Mouse (Mus musculus): ENCODE measurements around the gene Defb46. TPM values are rescaled to one million over a fixed set of nuclear protein-coding genes. Genes with fewer than 3 reads are reported as not detected.

The Defb46 gene
- polyA plus RNA-seq (2016; fragmentation: Nextera tagmentation; extraction: Ambion mirVana): not detected in 2 replicates

DNA sequence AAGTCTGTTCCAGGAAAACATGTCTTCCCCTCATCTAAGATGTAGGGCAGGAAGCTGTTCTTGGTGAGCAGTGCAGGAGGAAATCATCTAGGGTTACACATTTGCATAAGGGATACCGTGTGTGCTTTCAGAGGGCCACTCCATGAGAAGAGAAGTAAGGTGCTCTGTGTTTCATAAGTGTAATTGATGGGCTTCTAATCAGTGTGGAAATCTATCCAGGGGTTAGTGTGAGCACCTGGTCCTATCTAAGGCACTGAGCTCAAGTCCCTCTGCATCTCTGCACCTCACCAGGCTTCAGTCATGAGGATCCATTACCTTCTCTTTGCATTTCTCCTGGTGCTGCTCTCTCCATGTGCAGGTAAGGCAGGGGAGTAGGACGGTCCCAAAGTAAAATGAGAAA lies at the start of gene Defb46:
Gene Defb46 (plus strand): TSS at position 301 of the 400 bp plus-strand sequence.
- H3K4me3 ChIP-seq: no peak within 1 kb of the TSS
- H3K9ac ChIP-seq: no peak within 1 kb of the TSS
- ATAC-seq (ENCODE audit: low FRiP score): no peak
- no peak within 1 kb of the TSS for H3K4me2 ChIP-seq (replicated peaks)
- H3K27ac ChIP-seq: no peak within 1 kb of the TSS
- 78% methylated on average over 2 of the region's 2 CpGs for WGBS
- no peaks in the 10 kb centered on the region for H3K27me3 ChIP-seq
- H3K9me3 ChIP-seq (replicated peaks): peaks cover 4% of the 10 kb centered on the region; the same call in 1 of the 2 replicates
- no peaks in the 10 kb centered on the region for H3K36me3 ChIP-seq
- H3K4me1 ChIP-seq: no peaks in the 10 kb centered on the region

DNA sequence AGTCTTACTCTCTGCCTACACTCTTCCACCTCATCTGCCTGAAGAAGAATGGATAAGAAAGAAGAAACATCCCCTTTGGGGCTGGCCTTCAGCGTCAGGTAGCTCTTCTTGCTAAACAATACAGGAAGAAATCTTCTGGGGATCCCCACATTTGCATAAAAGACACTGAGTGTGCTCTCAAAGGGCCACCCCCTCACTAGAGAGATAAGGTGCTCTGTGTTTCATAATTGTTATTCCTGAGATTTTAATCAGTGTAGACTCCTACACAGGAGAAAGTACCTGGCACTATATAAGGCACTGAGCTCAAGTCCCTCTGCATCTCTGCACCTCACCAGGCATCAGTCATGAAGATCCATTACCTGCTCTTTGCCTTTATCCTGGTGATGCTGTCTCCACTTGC lies 14.6 kb upstream of the Defb46 start, which contains the start of gene Defb6:
Gene Defb6 (plus strand): TSS at position 318 of the 400 bp plus-strand sequence.
- no peaks in the 10 kb centered on the region for H3K27me3 ChIP-seq
- ATAC-seq (ENCODE audit: low FRiP score): no peak
- H3K4me1 ChIP-seq: no peaks in the 10 kb centered on the region
- no peaks in the 10 kb centered on the region for H3K36me3 ChIP-seq
- H3K4me2 ChIP-seq (replicated peaks): no peak within 1 kb of the TSS
- no peak within 1 kb of the TSS for H3K4me3 ChIP-seq
- WGBS: 75% methylated on average over 1 of the region's 1 CpGs
- no peaks in the 10 kb centered on the region for H3K9me3 ChIP-seq (replicated peaks)
- H3K27ac ChIP-seq: no peak within 1 kb of the TSS
- no peak within 1 kb of the TSS for H3K9ac ChIP-seq

DNA sequence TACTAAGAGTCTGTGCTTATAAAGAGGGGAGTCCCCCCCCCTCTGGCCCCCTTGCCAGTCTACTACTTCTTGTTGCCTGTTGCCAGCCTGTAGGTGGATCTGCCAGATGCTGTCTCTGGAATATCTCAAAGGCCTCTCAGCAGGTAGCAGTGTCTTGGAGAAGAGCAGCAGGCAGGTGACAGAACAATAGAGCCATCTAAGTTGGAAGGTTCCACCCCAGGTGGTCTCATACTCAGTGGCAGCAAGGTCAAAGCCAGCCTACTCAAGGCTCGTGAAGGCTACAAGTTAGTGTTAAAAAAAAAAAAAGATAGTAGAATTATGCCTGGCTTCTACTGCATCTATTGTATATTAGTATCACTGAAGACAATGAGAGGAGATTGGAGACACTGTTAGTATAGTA lies 1.6 kb upstream of the Defb46 start:
- H3K4me1 ChIP-seq: no peaks in the 10 kb centered on the region
- H3K4me3 ChIP-seq: no peak overlapping the region
- no peak overlapping the region for H3K9ac ChIP-seq
- H3K36me3 ChIP-seq: no peaks in the 10 kb centered on the region
- 61% methylated on average over 1 of the region's 1 CpGs for WGBS
- H3K27ac ChIP-seq: no peak overlapping the region
- ATAC-seq (ENCODE audit: low FRiP score): no peak
- H3K4me2 ChIP-seq (replicated peaks): no peak overlapping the region
- H3K27me3 ChIP-seq: no peaks in the 10 kb centered on the region
- no peaks in the 10 kb centered on the region for H3K9me3 ChIP-seq (replicated peaks)

DNA sequence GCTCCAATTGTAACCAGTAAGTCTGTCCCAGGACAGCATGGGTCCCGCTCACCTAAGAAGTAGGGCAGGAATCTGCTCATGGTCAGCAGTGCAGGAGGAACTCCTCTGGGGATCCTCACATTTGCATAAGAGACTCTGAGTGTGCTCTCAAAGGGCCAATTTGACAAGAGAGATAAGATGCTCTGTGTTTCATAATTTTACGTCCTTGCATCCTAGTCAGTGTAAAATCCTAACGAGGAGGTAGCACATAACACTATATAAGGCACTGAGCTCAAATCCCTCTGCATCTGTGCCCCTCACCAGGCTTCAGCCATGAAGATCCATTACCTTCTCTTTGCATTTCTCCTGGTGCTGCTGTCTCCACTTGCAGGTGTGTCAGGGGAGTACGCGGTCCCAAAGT lies 7.6 kb downstream of the Defb46 start, which contains the start of gene Defb5:
Gene Defb5 (plus strand): TSS at position 301 of the 400 bp plus-strand sequence.
- Histone ChIP-seq H3K27ac (no peak within 1 kb of the TSS), H3K36me3 (no peaks in the 10 kb centered on the region), H3K4me1 (no peaks in the 10 kb centered on the region), H3K27me3 (no peaks in the 10 kb centered on the region), H3K9me3 (replicated peaks) (peaks cover 10% of the 10 kb centered on the region; the same call in 1 of the 2 replicates), H3K4me2 (replicated peaks) (no peak within 1 kb of the TSS), H3K9ac (no peak within 1 kb of the TSS), H3K4me3 (no peak within 1 kb of the TSS)
- no peak for ATAC-seq (ENCODE audit: low FRiP score)
- 95% methylated on average over 5 of the region's 5 CpGs for WGBS

DNA sequence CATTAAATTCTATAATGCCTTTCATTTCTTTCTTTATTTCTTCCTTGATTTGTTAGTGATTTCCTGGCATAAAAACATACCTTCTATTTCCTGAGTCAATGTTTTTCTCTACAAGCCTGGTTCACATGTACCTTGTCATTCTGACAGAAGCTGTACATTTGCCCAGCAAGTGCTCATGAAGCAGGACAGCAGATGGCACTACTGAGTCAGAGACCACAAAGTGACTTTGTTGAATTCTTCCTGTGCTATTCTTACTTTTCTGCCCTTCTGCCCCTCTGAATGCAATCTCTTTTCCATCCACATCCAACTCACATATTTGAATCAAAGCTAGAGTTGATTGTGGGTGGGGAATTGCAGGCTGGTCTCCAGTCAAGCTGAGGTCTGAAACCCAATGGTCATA lies 18.4 kb downstream of the Defb46 start:
- H3K9me3 ChIP-seq (replicated peaks): 0 out of 2 replicates have a peak, but pooled peaks cover 4% of the 10 kb centered on the region
- no peaks in the 10 kb centered on the region for H3K36me3 ChIP-seq
- H3K4me2 ChIP-seq (replicated peaks): no peak overlapping the region
- H3K4me3 ChIP-seq: no peak overlapping the region
- no peak for ATAC-seq (ENCODE audit: low FRiP score)
- no peaks in the 10 kb centered on the region for H3K27me3 ChIP-seq
- H3K4me1 ChIP-seq: no peaks in the 10 kb centered on the region
- H3K27ac ChIP-seq: no peak overlapping the region
- no peak overlapping the region for H3K9ac ChIP-seq

DNA sequence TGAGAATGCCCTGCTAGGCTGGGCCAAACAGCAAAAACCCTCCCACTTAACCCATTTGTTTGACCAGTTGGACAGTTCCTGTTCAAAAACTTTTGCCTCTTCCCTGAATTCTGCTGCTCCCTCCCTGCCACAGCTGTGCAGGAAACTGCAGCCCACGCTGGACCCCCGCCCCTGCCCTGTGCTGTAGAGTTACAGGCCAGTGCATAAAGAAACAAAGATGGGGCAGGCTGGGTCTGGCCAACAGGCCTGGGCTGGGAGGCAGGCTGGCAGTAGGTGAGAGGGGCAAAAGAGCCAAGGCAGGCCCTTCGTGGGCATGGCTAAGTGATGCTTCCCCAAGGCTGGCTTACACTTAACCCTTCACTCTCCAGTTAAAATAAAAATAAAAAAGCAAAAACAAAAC lies 20.0 kb downstream of the Defb46 start:
- H3K27ac ChIP-seq: no peak overlapping the region
- no peaks in the 10 kb centered on the region for H3K4me1 ChIP-seq
- no peak for ATAC-seq (ENCODE audit: low FRiP score)
- H3K9me3 ChIP-seq (replicated peaks): 0 out of 2 replicates have a peak, but pooled peaks cover 4% of the 10 kb centered on the region
- WGBS: 44% methylated on average over 3 of the region's 3 CpGs
- no peaks in the 10 kb centered on the region for H3K27me3 ChIP-seq
- H3K9ac ChIP-seq: no peak overlapping the region
- H3K4me2 ChIP-seq (replicated peaks): no peak overlapping the region
- no peak overlapping the region for H3K4me3 ChIP-seq
- no peaks in the 10 kb centered on the region for H3K36me3 ChIP-seq

Other genes with a start within 250 kb of the Defb46 start
- not detected in 2 replicates for gene Defb37, start 248.9 kb upstream of the Defb46 start, polyA plus RNA-seq (2016; fragmentation: Nextera tagmentation; extraction: Ambion mirVana)
- not detected in 2 replicates for gene Defb38, start 213.3 kb upstream of the Defb46 start, polyA plus RNA-seq (2016; fragmentation: Nextera tagmentation; extraction: Ambion mirVana)
- gene Defb39, start 175.1 kb upstream of the Defb46 start, polyA plus RNA-seq (2016; fragmentation: Nextera tagmentation; extraction: Ambion mirVana): not detected in 2 replicates
- not detected in 2 replicates for gene Defb12, start 125.1 kb upstream of the Defb46 start, polyA plus RNA-seq (2016; fragmentation: Nextera tagmentation; extraction: Ambion mirVana)
- not detected in 2 replicates for gene Defb34, start 116.2 kb upstream of the Defb46 start, polyA plus RNA-seq (2016; fragmentation: Nextera tagmentation; extraction: Ambion mirVana)
- not detected in 2 replicates for gene Gm45826, start 99.1 kb upstream of the Defb46 start, polyA plus RNA-seq (2016; fragmentation: Nextera tagmentation; extraction: Ambion mirVana)
- not detected in 2 replicates for gene Defb14, start 45.6 kb upstream of the Defb46 start, polyA plus RNA-seq (2016; fragmentation: Nextera tagmentation; extraction: Ambion mirVana)
- gene Defb4, start 41.2 kb upstream of the Defb46 start, polyA plus RNA-seq (2016; fragmentation: Nextera tagmentation; extraction: Ambion mirVana): not detected in 2 replicates
- gene Defb6, start 14.4 kb upstream of the Defb46 start, polyA plus RNA-seq (2016; fragmentation: Nextera tagmentation; extraction: Ambion mirVana): not detected in 2 replicates
- gene Defb5, start 7.7 kb downstream of the Defb46 start, polyA plus RNA-seq (2016; fragmentation: Nextera tagmentation; extraction: Ambion mirVana): not detected in 2 replicates
- gene Defb3, start 53.4 kb downstream of the Defb46 start, polyA plus RNA-seq (2016; fragmentation: Nextera tagmentation; extraction: Ambion mirVana): not detected in 2 replicates
- not detected in 2 replicates for gene Defb8, start 207.7 kb downstream of the Defb46 start, polyA plus RNA-seq (2016; fragmentation: Nextera tagmentation; extraction: Ambion mirVana)

Data from hindbrain, embryonic 12.5 days (tissue).